ENCODE assay signal across 13 mouse cellular contexts in genomic region chr19:28381441-28381840, GRCm38 (mm10).
DNase-seq lines count a peak whose midpoint lies in the region; ATAC-seq and TF ChIP-seq lines count a peak whose summit lies in the region.
"Had no signal": no experiment of that assay in that cellular context is flagged by ENCODE, and none has a peak within 500 bp of the region (broad histone marks: within the 10 kb centered on the region; RNA-seq: fewer than 3 reads in every experiment).

No protein-coding gene starts in this region.

- no peak for ATAC-seq in lung, embryonic 14.5 days (ENCODE audit: insufficient read depth)
- no peak for ATAC-seq in lung, postnatal 0 days
- no peak for ATAC-seq in hindbrain, embryonic 11.5 days (ENCODE audit: low FRiP score)
- no peak for ATAC-seq in erythroblast, adult 5-6 weeks (replicated peaks; ENCODE audit: low FRiP score, poor library complexity, severe bottlenecking)
- ATAC-seq: CD4-positive, CD25-positive, alpha-beta regulatory T cell, adult 4 months had no signal

- H3K27me3 ChIP-seq in lung, embryonic 14.5 days (ENCODE audit: insufficient read depth, low read length) = no peaks in the 10 kb centered on the region
- H3K27me3 ChIP-seq in lung, postnatal 0 days (replicated peaks; ENCODE audit: insufficient read depth, low read length) = no peaks in the 10 kb centered on the region
- H3K27me3 ChIP-seq in embryonic facial prominence, embryonic 10.5 days (replicated peaks; ENCODE audit: low read depth, poor library complexity, severe bottlenecking) = no peaks in the 10 kb centered on the region
- no peaks in the 10 kb centered on the region for H3K27me3 ChIP-seq in hindbrain, embryonic 11.5 days (ENCODE audit: control insufficient read depth, insufficient read depth, low read length)
- H3K27me3 ChIP-seq: intestine, embryonic 15.5 days; liver, embryonic 15.5 days had no signal

- no peak overlapping the region for H3K9ac ChIP-seq in lung, embryonic 14.5 days
- no peak overlapping the region for H3K9ac ChIP-seq in lung, postnatal 0 days (replicated peaks; ENCODE audit: low read depth)
- no peak overlapping the region for H3K9ac ChIP-seq in hindbrain, embryonic 11.5 days (ENCODE audit: low read depth, low read length)
- H3K9ac ChIP-seq: intestine, embryonic 15.5 days; liver, embryonic 15.5 days; midbrain, embryonic 12.5 days had no signal

- H3K4me3 ChIP-seq in lung, embryonic 14.5 days (ENCODE audit: low read depth, low read length) = no peak overlapping the region
- no peak overlapping the region for H3K4me3 ChIP-seq in lung, postnatal 0 days (ENCODE audit: low read depth, low read length)
- H3K4me3 ChIP-seq in embryonic facial prominence, embryonic 10.5 days = no peak overlapping the region
- no peak overlapping the region for H3K4me3 ChIP-seq in hindbrain, embryonic 11.5 days (ENCODE audit: low read depth, low read length)
- H3K4me3 ChIP-seq: heart, embryonic 10.5 days; intestine, embryonic 15.5 days; liver, embryonic 15.5 days; midbrain, embryonic 12.5 days had no signal

- no peak overlapping the region for H3K4me2 ChIP-seq in lung, embryonic 14.5 days
- no peak overlapping the region for H3K4me2 ChIP-seq in lung, postnatal 0 days (replicated peaks; ENCODE audit: low read depth, low read length)
- H3K4me2 ChIP-seq in hindbrain, embryonic 11.5 days (replicated peaks; ENCODE audit: low read depth, low read length) = no peak overlapping the region
- H3K4me2 ChIP-seq: intestine, embryonic 15.5 days; liver, embryonic 15.5 days had no signal

- H3K4me1 ChIP-seq in lung, embryonic 14.5 days (ENCODE audit: insufficient read depth) = peaks cover 8% of the 10 kb centered on the region
- peaks cover 4% of the 10 kb centered on the region for H3K4me1 ChIP-seq in lung, postnatal 0 days (ENCODE audit: insufficient read depth, low read depth, low read length)
- H3K4me1 ChIP-seq in embryonic facial prominence, embryonic 10.5 days = peaks cover 30% of the 10 kb centered on the region
- H3K4me1 ChIP-seq in hindbrain, embryonic 11.5 days (replicated peaks; ENCODE audit: control insufficient read depth, insufficient read depth, low read length) = no peaks in the 10 kb centered on the region; the same call in 1 of the 2 replicates
- H3K4me1 ChIP-seq: liver, embryonic 15.5 days had no signal

- no peak overlapping the region for H3K27ac ChIP-seq in lung, embryonic 14.5 days (ENCODE audit: low read depth)
- H3K27ac ChIP-seq in lung, postnatal 0 days (ENCODE audit: low read length) = no peak overlapping the region
- no peak overlapping the region for H3K27ac ChIP-seq in embryonic facial prominence, embryonic 10.5 days (replicated peaks)
- peak overlapping the region; percentile 12; the same call in 1 of the 2 replicates for H3K27ac ChIP-seq in hindbrain, embryonic 11.5 days (ENCODE audit: low read depth, low read length)
- H3K27ac ChIP-seq: heart, embryonic 10.5 days; intestine, embryonic 15.5 days; liver, embryonic 15.5 days; midbrain, embryonic 12.5 days had no signal

- DNase-seq in lung, embryonic 14.5 days = peak; percentile 4
- no peak for DNase-seq in lung, postnatal 0 days (ENCODE audit: low spot score)
- peak; percentile 18 for DNase-seq in embryonic facial prominence, embryonic 10.5 days (ENCODE audit: low spot score)
- DNase-seq in hindbrain, embryonic 11.5 days (ENCODE audit: low spot score) = peak; percentile 7
- peak; percentile 13 for DNase-seq in mesoderm, embryonic 11.5 days (ENCODE audit: low read depth, low spot score)
- no peak for DNase-seq in spleen, adult 18-20 months
- no peak for DNase-seq in cerebellum, adult 18-20 months

- no peak for TF ChIP-seq CTCF in lung, embryonic 14.5 days (IDR thresholded peaks at IDR 0.05; ENCODE audit: low read depth)
- TF ChIP-seq CTCF in lung, postnatal 0 days (IDR thresholded peaks at IDR 0.05) = no peak

- H3K36me3 ChIP-seq in lung, embryonic 14.5 days (ENCODE audit: insufficient read depth) = no peaks in the 10 kb centered on the region
- no peaks in the 10 kb centered on the region for H3K36me3 ChIP-seq in lung, postnatal 0 days (ENCODE audit: insufficient read depth, low read length)
- H3K36me3 ChIP-seq in embryonic facial prominence, embryonic 10.5 days (replicated peaks) = no peaks in the 10 kb centered on the region
- H3K36me3 ChIP-seq in hindbrain, embryonic 11.5 days (ENCODE audit: control insufficient read depth, insufficient read depth, low read length) = no peaks in the 10 kb centered on the region
- H3K36me3 ChIP-seq: heart, embryonic 10.5 days; intestine, embryonic 15.5 days; liver, embryonic 15.5 days; midbrain, embryonic 12.5 days had no signal

- H3K9me3 ChIP-seq in lung, embryonic 14.5 days (ENCODE audit: low read depth, low read length) = no peaks in the 10 kb centered on the region
- H3K9me3 ChIP-seq in lung, postnatal 0 days (ENCODE audit: low read length) = no peaks in the 10 kb centered on the region
- no peaks in the 10 kb centered on the region for H3K9me3 ChIP-seq in embryonic facial prominence, embryonic 10.5 days
- H3K9me3 ChIP-seq in hindbrain, embryonic 11.5 days (ENCODE audit: control insufficient read depth, low read length) = no peaks in the 10 kb centered on the region
- H3K9me3 ChIP-seq: heart, embryonic 10.5 days; intestine, embryonic 15.5 days; liver, embryonic 15.5 days; midbrain, embryonic 12.5 days had no signal

- no peak for TF ChIP-seq EP300 in lung, postnatal 0 days (IDR thresholded peaks at IDR 0.05)

- WGBS in lung, embryonic 14.5 days = 75% methylated on average over 9 of the region's 9 CpGs
- 75% methylated on average over 9 of the region's 9 CpGs for WGBS in lung, postnatal 0 days
- 58% methylated on average over 9 of the region's 9 CpGs for WGBS in embryonic facial prominence, embryonic 10.5 days
- WGBS in hindbrain, embryonic 11.5 days = 53% methylated on average over 9 of the region's 9 CpGs

Comparison
In these comparisons a context has a peak if more than half of its experiments do, and no peak if none do; other contexts are left out.
1. DNase-seq: peak in lung, embryonic 14.5 days (single experiment), embryonic facial prominence, embryonic 10.5 days (single experiment), hindbrain, embryonic 11.5 days (single experiment) and mesoderm, embryonic 11.5 days (single experiment); none in lung, postnatal 0 days (single experiment), spleen, adult 18-20 months (0 of 2) and cerebellum, adult 18-20 months (0 of 2).